Comparison of ENCODE assay signal across 9 mouse cellular contexts in the genomic region with DNA sequence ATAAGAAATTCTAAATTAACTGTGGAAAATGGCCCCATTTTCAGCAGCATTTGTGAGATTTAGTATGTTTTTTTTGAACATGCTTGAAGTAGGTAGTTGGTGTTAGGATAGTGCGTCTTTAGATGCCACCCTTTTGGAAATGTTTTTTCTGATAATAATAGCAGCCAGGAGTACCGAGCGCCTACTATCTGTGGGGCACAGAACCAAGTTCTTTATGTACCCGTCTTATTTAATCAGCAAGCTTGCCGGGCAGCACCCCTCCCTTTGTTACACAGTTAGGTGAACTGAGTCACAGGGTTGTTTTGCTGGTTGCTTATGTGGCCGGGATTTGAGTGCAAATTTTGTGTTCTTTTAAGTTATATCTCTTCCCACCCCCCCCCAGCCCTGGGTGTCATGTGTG. TPM values are rescaled to one million over a fixed set of nuclear protein-coding genes. Genes with fewer than 3 reads are reported as not detected.
DNase-seq lines count a peak whose midpoint lies in the region; ATAC-seq lines count a peak whose summit lies in the region.
"Had no signal": no experiment of that assay in that cellular context is flagged by ENCODE, and none has a peak within 500 bp of the region (broad histone marks: within the 10 kb centered on the region; RNA-seq: fewer than 3 reads in every experiment).

No protein-coding gene starts in this region.

- H3K27me3 ChIP-seq in heart, embryonic 16.5 days (ENCODE audit: control insufficient read depth, insufficient read depth, low read length): no peaks in the 10 kb centered on the region
- no peaks in the 10 kb centered on the region for H3K27me3 ChIP-seq in hindbrain, embryonic 16.5 days (replicated peaks; ENCODE audit: control insufficient read depth, insufficient read depth, low read length)
- no peaks in the 10 kb centered on the region for H3K27me3 ChIP-seq in midbrain, embryonic 14.5 days (ENCODE audit: control insufficient read depth, insufficient read depth, low read length)

- peak overlapping the region; percentile 87 for H3K4me3 ChIP-seq in heart, embryonic 16.5 days (ENCODE audit: low read length)
- H3K4me3 ChIP-seq in brown adipose tissue, adult 24 weeks (ENCODE audit: insufficient read depth, low read depth, low read length): peak overlapping the region; percentile 47
- H3K4me3 ChIP-seq in hindbrain, embryonic 16.5 days (ENCODE audit: low read length): peak overlapping the region; percentile 99
- peak overlapping the region; percentile 85 for H3K4me3 ChIP-seq in midbrain, embryonic 14.5 days (replicated peaks; ENCODE audit: low read depth, low read length)

- 46% methylated on average over 6 of the region's 6 CpGs for WGBS in heart, embryonic 16.5 days
- WGBS in hindbrain, embryonic 16.5 days: 69% methylated on average over 6 of the region's 6 CpGs
- WGBS in midbrain, embryonic 14.5 days: 75% methylated on average over 6 of the region's 6 CpGs

- H3K9me3 ChIP-seq in heart, embryonic 16.5 days (replicated peaks; ENCODE audit: control insufficient read depth, low read length): no peaks in the 10 kb centered on the region
- H3K9me3 ChIP-seq in hindbrain, embryonic 16.5 days (ENCODE audit: control insufficient read depth, low read length): no peaks in the 10 kb centered on the region
- no peaks in the 10 kb centered on the region for H3K9me3 ChIP-seq in midbrain, embryonic 14.5 days (ENCODE audit: control insufficient read depth, low read length)

- H3K36me3 ChIP-seq in heart, embryonic 16.5 days (ENCODE audit: control insufficient read depth, insufficient read depth): peaks cover 34% of the 10 kb centered on the region
- H3K36me3 ChIP-seq in hindbrain, embryonic 16.5 days (ENCODE audit: control insufficient read depth, insufficient read depth, low read length): peaks cover 29% of the 10 kb centered on the region; the same call in 1 of the 2 replicates
- peaks cover 52% of the 10 kb centered on the region for H3K36me3 ChIP-seq in midbrain, embryonic 14.5 days (ENCODE audit: control insufficient read depth, insufficient read depth, low read length)

- H3K9ac ChIP-seq in heart, embryonic 16.5 days (ENCODE audit: low read length): peak overlapping the region; percentile 97
- H3K9ac ChIP-seq in hindbrain, embryonic 16.5 days (ENCODE audit: low read depth, low read length): no peak overlapping the region
- peak overlapping the region; percentile 90; the same call in 1 of the 2 replicates for H3K9ac ChIP-seq in midbrain, embryonic 14.5 days (replicated peaks; ENCODE audit: low read length)

- H3K4me1 ChIP-seq in heart, embryonic 16.5 days (ENCODE audit: control insufficient read depth, insufficient read depth, low read length): peaks cover 18% of the 10 kb centered on the region
- peaks cover 27% of the 10 kb centered on the region for H3K4me1 ChIP-seq in brown adipose tissue, adult 24 weeks (ENCODE audit: control insufficient read depth, insufficient read depth, insufficient read length, low read length)
- peaks cover 15% of the 10 kb centered on the region for H3K4me1 ChIP-seq in hindbrain, embryonic 16.5 days (ENCODE audit: control insufficient read depth, insufficient read depth, low read depth, low read length)
- peaks cover 21% of the 10 kb centered on the region for H3K4me1 ChIP-seq in midbrain, embryonic 14.5 days (ENCODE audit: control insufficient read depth, insufficient read depth, low read length)

- H3K4me2 ChIP-seq in heart, embryonic 16.5 days (ENCODE audit: low read depth, low read length): peak overlapping the region; percentile 81
- H3K4me2 ChIP-seq in hindbrain, embryonic 16.5 days (ENCODE audit: low read length): peak overlapping the region; percentile 58
- H3K4me2 ChIP-seq in midbrain, embryonic 14.5 days (ENCODE audit: low read length): peak overlapping the region; percentile 86

- no peak overlapping the region for H3K27ac ChIP-seq in heart, embryonic 16.5 days (ENCODE audit: low read length)
- no peak overlapping the region for H3K27ac ChIP-seq in brown adipose tissue, adult 24 weeks (replicated peaks; ENCODE audit: low read depth, low read length)
- H3K27ac ChIP-seq in hindbrain, embryonic 16.5 days (ENCODE audit: low read depth, low read length): no peak overlapping the region
- H3K27ac ChIP-seq in midbrain, embryonic 14.5 days (replicated peaks; ENCODE audit: low read depth, low read length): no peak overlapping the region

- no peak for ATAC-seq in heart, embryonic 16.5 days (replicated peaks; ENCODE audit: extremely low read depth, insufficient read depth, low FRiP score)
- ATAC-seq in hindbrain, embryonic 16.5 days: no peak
- ATAC-seq in midbrain, embryonic 14.5 days (ENCODE audit: low FRiP score, low TSS enrichment): no peak

- DNase-seq in heart, postnatal 4 days: no peak
- DNase-seq in midbrain, embryonic 14.5 days: no peak
- no peak for DNase-seq in frontal cortex, adult 2 months (ENCODE audit: extremely low spot score in 1 of 2, low spot score in 1 of 2)
- no peak for DNase-seq in adrenal gland, adult 8-10 months
- DNase-seq in adrenal gland, postnatal 14 days: no peak

RNA-seq across cellular contexts. Expression of gene Epn1, which starts 1.2 kb away (rescaled TPM):
- polyA plus RNA-seq in heart, embryonic 16.5 days (2015; fragmentation: Nextera tagmentation; extraction: Ambion mirVana): 55.8 and 56.9 TPM in 2 replicates
- total RNA-seq in heart, postnatal 4 days (2021): 100 to 1,000 TPM; 171 to 183 TPM
- 66.5 and 69.5 TPM in 2 replicates for polyA plus RNA-seq in brown adipose tissue, adult 24 weeks (2012; ENCODE audit: insufficient read depth, insufficient read length, missing spikeins)
- 115 and 124 TPM in 2 replicates for polyA plus RNA-seq in hindbrain, embryonic 16.5 days (2015; fragmentation: Nextera tagmentation; extraction: Ambion mirVana)
- polyA plus RNA-seq in midbrain, embryonic 14.5 days (2014; fragmentation: Nextera tagmentation; extraction: Ambion mirVana): 104 and 119 TPM in 2 replicates
- polyA plus RNA-seq in frontal cortex, adult 2 months (2012; rRNA removed): 387 and 425 TPM in 2 replicates
- 100 to 1,000 TPM; 124 to 175 (median 142) TPM for total RNA-seq in adrenal gland, adult 8-10 months (2022)
- total RNA-seq in adrenal gland, postnatal 14 days (2021): 145 and 155 TPM in 2 replicates

RNA-seq across cellular contexts. Expression of gene U2af2, which starts 19.3 kb away (rescaled TPM):
- polyA plus RNA-seq in heart, embryonic 16.5 days (2015; fragmentation: Nextera tagmentation; extraction: Ambion mirVana): 72.8 and 75.3 TPM in 2 replicates
- 100 to 1,000 TPM; 136 to 145 TPM for total RNA-seq in heart, postnatal 4 days (2021)
- polyA plus RNA-seq in brown adipose tissue, adult 24 weeks (2012; ENCODE audit: insufficient read depth, insufficient read length, missing spikeins): 44.6 and 58.8 TPM in 2 replicates
- polyA plus RNA-seq in hindbrain, embryonic 16.5 days (2015; fragmentation: Nextera tagmentation; extraction: Ambion mirVana): 91.8 and 103 TPM in 2 replicates
- polyA plus RNA-seq in midbrain, embryonic 14.5 days (2014; fragmentation: Nextera tagmentation; extraction: Ambion mirVana): 111 and 115 TPM in 2 replicates
- polyA plus RNA-seq in frontal cortex, adult 2 months (2012; rRNA removed): 225 and 229 TPM in 2 replicates
- total RNA-seq in adrenal gland, adult 8-10 months (2022): 100 to 1,000 TPM; 135 to 214 (median 168) TPM
- total RNA-seq in adrenal gland, postnatal 14 days (2021): 166 and 184 TPM in 2 replicates

RNA-seq across cellular contexts. Expression of gene Zfp580, which starts 29.9 kb away (rescaled TPM):
- 14.9 and 15.2 TPM in 2 replicates for polyA plus RNA-seq in heart, embryonic 16.5 days (2015; fragmentation: Nextera tagmentation; extraction: Ambion mirVana)
- total RNA-seq in heart, postnatal 4 days (2021): 10 to 100 TPM; 12.2 to 13.2 TPM
- 4.4 and 5.6 TPM in 2 replicates for polyA plus RNA-seq in brown adipose tissue, adult 24 weeks (2012; ENCODE audit: insufficient read depth, insufficient read length, missing spikeins)
- polyA plus RNA-seq in hindbrain, embryonic 16.5 days (2015; fragmentation: Nextera tagmentation; extraction: Ambion mirVana): 103 and 108 TPM in 2 replicates
- polyA plus RNA-seq in midbrain, embryonic 14.5 days (2014; fragmentation: Nextera tagmentation; extraction: Ambion mirVana): 104 and 105 TPM in 2 replicates
- 49.7 and 56.0 TPM in 2 replicates for polyA plus RNA-seq in frontal cortex, adult 2 months (2012; rRNA removed)
- 1 to 10 TPM; 5.4 to 9.7 (median 8.5) TPM for total RNA-seq in adrenal gland, adult 8-10 months (2022)
- total RNA-seq in adrenal gland, postnatal 14 days (2021): 10.0 and 12.9 TPM in 2 replicates

RNA-seq across cellular contexts. Expression of gene Rfpl4, which starts 35.5 kb away (rescaled TPM):
- polyA plus RNA-seq in heart, embryonic 16.5 days (2015; fragmentation: Nextera tagmentation; extraction: Ambion mirVana): not detected in 2 replicates
- not detected for total RNA-seq in heart, postnatal 4 days (2021)
- polyA plus RNA-seq in brown adipose tissue, adult 24 weeks (2012; ENCODE audit: insufficient read depth, insufficient read length, missing spikeins): not detected in 2 replicates
- not detected in 2 replicates for polyA plus RNA-seq in hindbrain, embryonic 16.5 days (2015; fragmentation: Nextera tagmentation; extraction: Ambion mirVana)
- not detected in 2 replicates for polyA plus RNA-seq in midbrain, embryonic 14.5 days (2014; fragmentation: Nextera tagmentation; extraction: Ambion mirVana)
- not detected in 2 replicates for polyA plus RNA-seq in frontal cortex, adult 2 months (2012; rRNA removed)
- total RNA-seq in adrenal gland, adult 8-10 months (2022): under 1 TPM in 3 of 4 experiments, not detected in 1; 0.31 to 0.54 (median 0.31) TPM
- total RNA-seq in adrenal gland, postnatal 14 days (2021): not detected in 2 replicates
- polyA plus RNA-seq: large intestine, adult 2 months had no signal

RNA-seq across cellular contexts. Expression of gene Zfp784, which starts 43.0 kb away (rescaled TPM):
- polyA plus RNA-seq in heart, embryonic 16.5 days (2015; fragmentation: Nextera tagmentation; extraction: Ambion mirVana): 6.3 and 6.8 TPM in 2 replicates
- 1 to 10 TPM; 5.4 to 6.0 TPM for total RNA-seq in heart, postnatal 4 days (2021)
- polyA plus RNA-seq in brown adipose tissue, adult 24 weeks (2012; ENCODE audit: insufficient read depth, insufficient read length, missing spikeins): 1.2 and 1.9 TPM in 2 replicates
- polyA plus RNA-seq in hindbrain, embryonic 16.5 days (2015; fragmentation: Nextera tagmentation; extraction: Ambion mirVana): 9.7 and 10.2 TPM in 2 replicates
- polyA plus RNA-seq in midbrain, embryonic 14.5 days (2014; fragmentation: Nextera tagmentation; extraction: Ambion mirVana): 9.1 and 10.8 TPM in 2 replicates
- 8.4 and 8.8 TPM in 2 replicates for polyA plus RNA-seq in frontal cortex, adult 2 months (2012; rRNA removed)
- 1 to 10 TPM; 4.3 to 7.8 (median 6.0) TPM for total RNA-seq in adrenal gland, adult 8-10 months (2022)
- total RNA-seq in adrenal gland, postnatal 14 days (2021): 4.7 and 5.5 TPM in 2 replicates

Comparison
In these comparisons a context has a peak if more than half of its experiments do, and no peak if none do; other contexts are left out.
1. H3K4me3 ChIP-seq: peak in every context shown above with its lines; median percentile 99 in hindbrain, embryonic 16.5 days; 87 in heart, embryonic 16.5 days; 85 in midbrain, embryonic 14.5 days; 47 in brown adipose tissue, adult 24 weeks.